Mouse (Mus musculus) liver, embryonic 14.5 days (tissue): ENCODE results near the gene Slc29a1.

Experiments
- CTCF ChIP-seq: IDR thresholded peaks from 2 replicates; pipeline ENCODE4 v1.5.1; 2016; ENCODE audit warnings: antibody characterized with exemption, low read depth, control low read depth
- EP300 ChIP-seq: IDR thresholded peaks from 2 replicates; pipeline ENCODE4 v1.6.1; 2016; ENCODE audit warnings: antibody characterized with exemption, low read depth

DNA sequence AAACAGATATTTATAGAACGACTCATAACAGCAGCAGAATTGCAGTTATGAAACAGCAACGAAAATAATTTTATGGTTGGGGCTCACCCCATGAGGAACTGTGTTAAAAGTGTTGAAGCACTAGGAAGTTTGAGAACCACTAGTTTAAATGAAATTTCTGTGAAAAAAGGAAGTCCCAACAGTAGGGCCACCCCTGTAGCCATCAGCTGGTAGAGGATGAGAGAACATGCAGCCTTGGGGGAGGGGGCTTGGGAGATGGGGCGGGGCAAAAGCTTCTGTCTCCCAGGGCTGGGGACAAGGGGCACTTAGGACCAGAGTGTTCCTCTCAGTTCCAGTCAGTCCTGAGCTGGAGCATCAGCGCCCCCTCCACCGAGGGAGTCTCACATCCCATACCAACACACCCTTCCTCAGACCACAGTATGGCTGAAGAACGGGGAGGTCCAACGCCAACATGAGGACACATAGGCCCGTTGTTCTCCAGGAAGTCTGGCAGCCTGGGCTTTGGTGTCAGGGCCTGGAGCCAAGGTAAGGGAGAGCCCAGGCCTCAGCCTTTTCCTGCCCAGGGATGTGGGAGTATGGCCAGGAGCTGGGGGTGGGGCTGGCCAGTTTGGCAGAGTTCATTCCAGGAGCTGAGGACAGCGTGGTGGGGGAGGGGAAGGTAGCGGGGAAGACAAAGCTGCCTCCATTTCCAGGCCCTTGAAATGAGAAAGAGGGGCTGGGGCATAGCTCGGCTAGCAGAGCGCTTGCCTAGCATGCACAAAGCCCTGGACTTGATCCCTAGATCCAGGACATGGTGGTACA is 15.1 kb downstream of the Slc29a1 start:
- no peak for TF ChIP-seq CTCF
- no peak for TF ChIP-seq EP300
